Mouse (Mus musculus): Measurements from ENCODE around the gene Ccdc61. TPM values are rescaled to one million over a fixed set of nuclear protein-coding genes. Genes with fewer than 3 reads are reported as not detected.
A peak's percentile ranks its signal among the peaks of the same experiment; 100 is the strongest.

Ccdc61 gene
- polyA plus RNA-seq, 1 experiment from 2014 or later = 35.7 TPM

DNA sequence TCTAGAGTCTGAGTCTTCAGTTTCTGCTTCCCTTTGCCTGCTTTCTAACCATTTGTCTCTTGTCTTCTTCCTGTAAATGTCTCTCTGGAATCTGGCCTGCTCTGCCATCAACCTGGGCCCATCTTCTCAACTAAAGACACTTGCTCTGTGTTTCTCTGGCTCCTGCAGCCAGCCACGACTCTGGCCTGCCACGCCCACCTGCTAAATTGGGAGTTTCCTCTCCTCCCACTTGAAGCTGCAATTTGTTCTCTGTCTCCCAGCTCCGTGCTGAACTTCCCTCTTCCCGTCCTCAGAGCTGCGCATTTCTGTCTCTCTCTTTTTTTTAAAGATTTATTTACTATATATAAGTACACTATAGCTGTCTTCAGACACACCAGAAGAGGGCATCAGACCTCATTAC is 65.4 kb downstream of the Ccdc61 start:
- ATAC-seq = no peak
- Histone ChIP-seq H3K36me3 (ENCODE audit: control insufficient read depth, insufficient read depth, low read length) (no peaks in the 10 kb centered on the region), H3K9ac (ENCODE audit: low read depth, low read length) (no peak overlapping the region), H3K27ac (ENCODE audit: low read depth, low read length) (no peak overlapping the region), H3K9me3 (ENCODE audit: control insufficient read depth, low read length) (no peaks in the 10 kb centered on the region), H3K4me3 (ENCODE audit: low read length) (no peak overlapping the region), H3K4me2 (ENCODE audit: low read length) (no peak overlapping the region), H3K27me3 (replicated peaks; ENCODE audit: control insufficient read depth, insufficient read depth, low read length) (no peaks in the 10 kb centered on the region), H3K4me1 (ENCODE audit: control insufficient read depth, insufficient read depth, low read depth, low read length) (no peaks in the 10 kb centered on the region)
- 49% methylated on average over 5 of the region's 5 CpGs for WGBS

DNA sequence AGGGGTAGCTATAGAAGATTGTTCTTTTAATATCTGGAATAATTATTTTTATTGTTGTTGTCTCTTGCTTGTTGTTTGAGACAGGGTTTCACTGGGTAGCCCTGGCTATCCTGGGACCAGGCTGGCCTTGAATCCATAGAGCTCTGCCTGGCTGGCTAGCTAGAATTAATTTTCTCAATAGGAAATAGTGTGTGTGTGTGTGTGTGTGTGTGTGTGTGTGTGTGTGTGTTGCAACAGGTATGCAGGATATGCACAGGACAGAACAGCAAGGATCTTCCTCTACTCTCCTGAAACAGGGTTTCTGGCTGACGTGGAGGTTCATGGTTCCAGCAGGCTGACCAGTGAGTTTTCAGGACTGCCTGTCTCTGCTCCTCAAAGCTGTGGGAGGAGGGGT is 69.0 kb downstream of the Ccdc61 start:
- Histone ChIP-seq H3K27me3 (replicated peaks; ENCODE audit: control insufficient read depth, insufficient read depth, low read length) (no peaks in the 10 kb centered on the region), H3K27ac (ENCODE audit: low read depth, low read length) (no peak overlapping the region), H3K9ac (ENCODE audit: low read depth, low read length) (peak overlapping the region; percentile 54; the same call in 1 of the 2 replicates), H3K4me2 (ENCODE audit: low read length) (peak overlapping the region; percentile 53), H3K9me3 (ENCODE audit: control insufficient read depth, low read length) (no peaks in the 10 kb centered on the region), H3K4me1 (ENCODE audit: control insufficient read depth, insufficient read depth, low read depth, low read length) (no peaks in the 10 kb centered on the region), H3K4me3 (ENCODE audit: low read length) (peak overlapping the region; percentile 28), H3K36me3 (ENCODE audit: control insufficient read depth, insufficient read depth, low read length) (no peaks in the 10 kb centered on the region)
- WGBS = 45% methylated on average over 1 of the region's 1 CpGs
- peak; percentile 41 for ATAC-seq

Other genes with a start within 250 kb of the Ccdc61 start
- gene Psg20, start 224.2 kb downstream of the Ccdc61 start, polyA plus RNA-seq (2015; fragmentation: Nextera tagmentation; extraction: Ambion mirVana) = not detected in 2 replicates
- gene Psg22, start 192.3 kb downstream of the Ccdc61 start, polyA plus RNA-seq (2015; fragmentation: Nextera tagmentation; extraction: Ambion mirVana) = not detected in 2 replicates
- gene Psg19, start 111.9 kb downstream of the Ccdc61 start, polyA plus RNA-seq (2015; fragmentation: Nextera tagmentation; extraction: Ambion mirVana) = not detected in 2 replicates
- gene Psg17, start 88.8 kb downstream of the Ccdc61 start, polyA plus RNA-seq (2015; fragmentation: Nextera tagmentation; extraction: Ambion mirVana) = not detected in 2 replicates
- 0.38 and 1.2 TPM in 2 replicates for gene Mill2, start 70.4 kb downstream of the Ccdc61 start, polyA plus RNA-seq (2015; fragmentation: Nextera tagmentation; extraction: Ambion mirVana)
- gene Pglyrp1, start 39.1 kb downstream of the Ccdc61 start, polyA plus RNA-seq (2015; fragmentation: Nextera tagmentation; extraction: Ambion mirVana) = 31.2 and 36.7 TPM in 2 replicates
- gene Nova2, start 15.5 kb upstream of the Ccdc61 start, polyA plus RNA-seq (2015; fragmentation: Nextera tagmentation; extraction: Ambion mirVana) = 10.4 and 12.3 TPM in 2 replicates
- 0.65 and 0.85 TPM in 2 replicates for gene Nanos2, start 77.0 kb upstream of the Ccdc61 start, polyA plus RNA-seq (2015; fragmentation: Nextera tagmentation; extraction: Ambion mirVana)
- 5.8 and 6.3 TPM in 2 replicates for gene Mypop, start 80.8 kb upstream of the Ccdc61 start, polyA plus RNA-seq (2015; fragmentation: Nextera tagmentation; extraction: Ambion mirVana)
- 26.8 and 27.3 TPM in 2 replicates for gene Irf2bp1, start 93.6 kb upstream of the Ccdc61 start, polyA plus RNA-seq (2015; fragmentation: Nextera tagmentation; extraction: Ambion mirVana)
- not detected in 2 replicates for gene Foxa3, start 113.1 kb upstream of the Ccdc61 start, polyA plus RNA-seq (2015; fragmentation: Nextera tagmentation; extraction: Ambion mirVana)
- gene Sympk, start 114.0 kb upstream of the Ccdc61 start, polyA plus RNA-seq (2015; fragmentation: Nextera tagmentation; extraction: Ambion mirVana) = 24.1 and 27.5 TPM in 2 replicates
- gene Rsph6a, start 144.3 kb upstream of the Ccdc61 start, polyA plus RNA-seq (2015; fragmentation: Nextera tagmentation; extraction: Ambion mirVana) = 0.17 and 0.40 TPM in 2 replicates
- gene Dmwd, start 165.8 kb upstream of the Ccdc61 start, polyA plus RNA-seq (2015; fragmentation: Nextera tagmentation; extraction: Ambion mirVana) = 29.1 and 30.0 TPM in 2 replicates
- gene Dmpk, start 173.4 kb upstream of the Ccdc61 start, polyA plus RNA-seq (2015; fragmentation: Nextera tagmentation; extraction: Ambion mirVana) = 8.0 and 12.3 TPM in 2 replicates
- gene Six5, start 184.2 kb upstream of the Ccdc61 start, polyA plus RNA-seq (2015; fragmentation: Nextera tagmentation; extraction: Ambion mirVana) = 1.9 and 2.9 TPM in 2 replicates
- 7.0 and 8.8 TPM in 2 replicates for gene Gm4969, start 208.0 kb upstream of the Ccdc61 start, polyA plus RNA-seq (2015; fragmentation: Nextera tagmentation; extraction: Ambion mirVana)
- gene Fbxo46, start 209.4 kb upstream of the Ccdc61 start, polyA plus RNA-seq (2015; fragmentation: Nextera tagmentation; extraction: Ambion mirVana) = 16.4 and 17.7 TPM in 2 replicates
- gene Qpctl, start 238.9 kb upstream of the Ccdc61 start, polyA plus RNA-seq (2015; fragmentation: Nextera tagmentation; extraction: Ambion mirVana) = 24.0 and 26.3 TPM in 2 replicates
- 107 and 110 TPM in 2 replicates for gene Snrpd2, start 239.3 kb upstream of the Ccdc61 start, polyA plus RNA-seq (2015; fragmentation: Nextera tagmentation; extraction: Ambion mirVana)